Mouse (Mus musculus): Measurements from ENCODE around the gene Iqub. TPM values are rescaled to one million over a fixed set of nuclear protein-coding genes. Genes with fewer than 3 reads are reported as not detected.

Gene Iqub
- polyA plus RNA-seq (2015; fragmentation: Nextera tagmentation; extraction: Ambion mirVana) = 0.05 and 0.08 TPM in 2 replicates

GRCm38 (mm10) chr6:24514552-24515284, at the start of gene Iqub:
Gene Iqub, minus strand, starts transcription at chr6:24515067.

GRCm38 (mm10) chr6:24528064-24528243, 13.1 kb upstream of the Iqub start, which contains the start of gene Asb15:
Gene Asb15, plus strand, starts transcription at chr6:24528144.

GRCm38 (mm10) chr6:24527155-24528063, 12.5 kb upstream of the Iqub start, which contains the start of gene Ndufa5:
Gene Ndufa5, minus strand, starts transcription at chr6:24528013.

Other genes with a start within 250 kb of the Iqub start
- gene Ndufa5, start 12.9 kb upstream of the Iqub start, polyA plus RNA-seq (2015; fragmentation: Nextera tagmentation; extraction: Ambion mirVana) = 994 and 1,116 TPM in 2 replicates
- 0.67 and 0.91 TPM in 2 replicates for gene Asb15, start 13.1 kb upstream of the Iqub start, polyA plus RNA-seq (2015; fragmentation: Nextera tagmentation; extraction: Ambion mirVana)
- 67.1 and 72.1 TPM in 2 replicates for gene Lmod2, start 82.7 kb upstream of the Iqub start, polyA plus RNA-seq (2015; fragmentation: Nextera tagmentation; extraction: Ambion mirVana)
- 44.4 and 50.8 TPM in 2 replicates for gene Wasl, start 149.9 kb upstream of the Iqub start, polyA plus RNA-seq (2015; fragmentation: Nextera tagmentation; extraction: Ambion mirVana)
- gene Hyal6, start 218.2 kb upstream of the Iqub start, polyA plus RNA-seq (2015; fragmentation: Nextera tagmentation; extraction: Ambion mirVana) = not detected in 2 replicates
- not detected in 2 replicates for gene Hyal4, start 233.3 kb upstream of the Iqub start, polyA plus RNA-seq (2015; fragmentation: Nextera tagmentation; extraction: Ambion mirVana)

All from skeletal muscle tissue, postnatal 0 days (tissue).